Mouse (Mus musculus) heart, postnatal 4 days (tissue): ENCODE data around the gene Gm21983. TPM values are rescaled to one million over a fixed set of nuclear protein-coding genes. Genes with fewer than 3 reads are reported as not detected.
A peak's percentile ranks its signal among the peaks of the same experiment; 100 is the strongest.

ENCODE experiments used
- DNase-seq: peaks from one replicate; pipeline ENCODE4 v3.0.0; 2021
- microRNA-seq, 2 experiments: library from miRNA; unstranded; fragments of <30 nt; microRNA quantifications; one replicate each; pipeline ENCODE4 v1.2.0; 2021 to 2022
- total RNA-seq, 2 experiments: library from RNA; stranded (reverse); gene quantifications; 2 replicates each; pipeline ENCODE4 v1.2.3; 2021

The Gm21983 gene
- total RNA-seq, 2 experiments from 2014 or later = not detected

DNA sequence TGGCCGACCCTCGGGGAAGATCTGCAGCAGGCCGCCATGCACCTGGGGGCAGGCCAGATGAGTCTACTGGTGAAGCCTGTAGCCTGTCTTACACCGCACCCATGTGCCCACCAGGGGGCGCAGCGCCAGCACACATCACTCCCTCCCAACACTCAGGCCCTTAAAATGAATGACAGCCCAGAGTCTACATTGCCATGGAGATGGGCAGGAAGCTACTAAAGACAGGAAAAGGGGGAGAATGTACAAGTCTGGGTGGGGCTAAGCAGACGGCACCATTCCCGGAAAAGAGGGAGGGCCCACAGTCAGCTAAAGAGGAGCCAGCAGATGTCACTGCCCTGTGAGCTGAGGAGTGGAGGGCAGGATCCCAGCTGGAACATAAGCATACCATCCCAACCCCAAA is 21.0 kb downstream of the Gm21983 start:
- DNase-seq = peak; percentile 91

DNA sequence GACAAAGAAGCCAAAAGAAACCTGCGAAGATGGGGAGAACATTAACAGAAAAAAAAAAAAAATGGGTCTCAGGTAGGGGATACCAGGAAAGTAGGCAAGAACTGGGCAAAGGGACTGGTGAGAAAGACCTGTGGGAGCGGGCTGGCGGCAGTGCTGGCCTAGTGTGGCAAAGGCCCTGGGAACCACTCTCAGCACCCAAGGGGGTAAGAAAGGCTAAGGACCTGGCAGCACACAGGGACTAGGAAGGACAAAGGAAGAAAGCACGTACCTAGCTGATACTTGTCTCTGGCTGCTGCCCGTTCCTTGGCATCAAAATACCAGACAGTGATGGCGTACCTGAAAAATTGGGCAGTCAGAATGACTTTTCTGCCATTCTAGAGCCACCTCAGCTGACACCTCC is 21.6 kb downstream of the Gm21983 start:
- DNase-seq = no peak

DNA sequence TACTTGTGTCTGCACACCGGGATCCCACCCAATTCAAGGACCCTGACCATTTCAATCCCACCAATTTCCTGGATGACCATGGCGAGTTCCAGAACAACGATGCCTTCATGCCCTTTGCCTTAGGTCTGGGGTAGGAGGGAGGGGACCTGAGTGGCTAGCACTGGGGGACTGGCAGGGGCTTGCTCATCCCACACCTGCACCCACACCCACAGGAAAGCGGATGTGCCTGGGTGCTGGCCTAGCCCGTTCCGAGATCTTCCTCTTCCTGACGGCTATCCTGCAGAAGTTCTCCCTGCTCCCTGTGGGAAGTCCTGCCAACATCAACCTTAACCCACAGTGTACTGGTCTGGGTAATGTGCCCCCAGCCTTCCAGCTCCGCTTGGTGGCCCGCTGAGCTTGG is 22.7 kb downstream of the Gm21983 start:
- no peak for DNase-seq

DNA sequence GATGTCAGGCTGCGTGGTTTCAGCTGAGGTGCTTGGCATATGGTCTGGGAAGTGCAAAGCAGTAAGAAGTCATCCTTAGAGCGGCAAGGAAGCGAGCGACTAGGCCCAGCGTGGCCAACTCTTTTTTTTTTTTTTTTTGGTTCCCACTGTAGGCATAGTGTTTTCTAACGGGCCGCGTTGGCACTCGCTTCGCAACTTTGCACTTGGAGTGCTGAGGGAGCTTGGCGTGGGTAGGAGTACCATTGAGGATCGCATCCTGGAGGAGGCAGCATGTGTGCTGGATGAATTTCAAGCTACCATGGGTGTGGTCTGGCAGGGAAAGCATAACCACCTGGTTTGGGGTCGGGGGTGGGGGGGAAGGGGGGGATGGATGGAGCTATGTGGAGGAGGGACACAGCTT is 24.9 kb downstream of the Gm21983 start:
- DNase-seq = no peak

- peak; percentile 52 for DNase-seq
Measured at GRCm38 (mm10) chr7:27153205-27153764, 27.6 kb downstream of the Gm21983 start, which contains the start of gene Cyp2t4. TSS of gene Cyp2t4 (plus strand) at chr7:27153714.

- no peak for DNase-seq
Measured at GRCm38 (mm10) chr7:27136410-27136996, 44.4 kb downstream of the Gm21983 start.

- DNase-seq = no peak
Measured at GRCm38 (mm10) chr7:27133757-27134156, 47.1 kb downstream of the Gm21983 start.

- DNase-seq = peak; percentile 50
Measured at GRCm38 (mm10) chr7:27133156-27133555, 47.7 kb downstream of the Gm21983 start.

DNA sequence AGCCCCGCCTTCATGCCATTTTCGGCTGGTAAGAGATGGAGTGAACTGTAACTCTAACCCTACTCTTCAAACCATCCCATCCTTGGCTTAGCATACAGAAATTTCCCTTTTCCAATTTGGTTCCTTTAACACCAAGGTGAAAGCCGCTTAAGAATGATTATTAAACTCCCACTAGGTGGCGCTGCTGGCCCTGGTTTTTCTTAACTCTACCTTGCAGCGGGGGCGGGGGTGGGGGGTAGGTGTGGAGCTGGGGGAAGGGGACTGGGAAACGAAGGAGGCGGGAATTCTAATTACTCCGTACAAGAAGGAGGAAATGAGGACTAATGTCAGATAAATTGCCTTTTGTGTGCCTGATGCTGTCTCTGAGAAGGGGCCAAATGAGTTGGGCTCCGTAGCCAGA is 48.3 kb downstream of the Gm21983 start:
- peak; percentile 70 for DNase-seq

- no peak for DNase-seq
Measured at GRCm38 (mm10) chr7:27131387-27131786, 49.5 kb downstream of the Gm21983 start.

GRCm38 (mm10) chr7:27130521-27131370 is 50.1 kb downstream of the Gm21983 start:
- DNase-seq = no peak

DNA sequence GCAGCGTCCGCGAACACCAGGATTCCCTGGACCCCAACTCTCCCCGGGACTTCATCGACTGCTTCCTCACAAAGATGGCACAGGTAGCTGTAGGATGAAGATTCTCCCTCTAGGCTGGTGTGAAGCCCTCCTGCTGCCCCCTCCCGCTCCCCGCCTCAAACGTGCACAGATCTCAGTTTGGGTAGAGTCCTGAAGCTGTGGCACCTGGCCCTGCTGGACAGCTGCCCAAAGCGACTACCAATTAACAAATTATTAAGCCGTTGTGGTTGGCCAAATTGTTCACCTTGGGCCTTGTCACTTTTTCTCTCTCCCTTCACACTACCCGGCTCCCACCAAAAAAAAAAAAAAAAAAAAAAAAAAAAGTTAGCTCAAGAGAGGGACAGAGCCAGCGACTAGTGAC is 51.1 kb downstream of the Gm21983 start:
- no peak for DNase-seq

DNA sequence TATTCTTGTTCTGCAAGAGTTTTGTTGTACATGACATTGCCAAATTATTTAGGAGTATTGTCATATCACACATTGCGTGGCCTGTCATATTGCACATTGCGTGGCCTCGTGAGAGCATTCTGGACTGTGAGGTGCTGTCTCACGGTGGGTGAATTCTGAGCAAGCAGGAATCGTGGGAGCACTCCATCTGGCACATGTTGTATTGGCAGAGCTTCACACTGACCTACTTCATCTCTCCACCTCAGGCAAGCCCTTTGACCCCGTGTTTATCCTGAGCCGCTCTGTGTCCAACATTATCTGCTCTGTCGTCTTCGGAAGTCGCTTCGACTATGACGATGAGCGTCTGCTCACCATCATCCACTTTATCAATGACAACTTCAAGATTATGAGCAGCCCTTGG is 51.9 kb downstream of the Gm21983 start:
- DNase-seq = no peak

DNA sequence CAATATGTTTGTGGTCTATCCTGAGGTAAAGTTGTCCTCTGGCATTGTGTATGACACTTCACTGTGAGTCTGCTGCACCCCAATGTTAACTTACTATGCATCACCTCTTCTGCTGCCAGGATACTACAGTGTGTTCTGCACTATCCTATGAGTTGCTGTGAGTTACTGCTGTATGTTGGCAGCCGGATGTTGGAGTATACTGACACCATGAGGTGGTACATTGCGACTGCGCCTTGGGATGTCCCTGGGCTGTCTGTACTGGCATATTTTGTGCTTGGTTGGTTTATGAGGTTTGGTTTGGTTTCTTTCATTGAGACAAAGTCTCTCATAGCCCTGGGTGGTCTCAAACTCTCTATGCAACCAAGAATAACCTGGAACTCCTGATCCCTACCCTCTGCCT is 52.7 kb downstream of the Gm21983 start:
- peak; percentile 53 for DNase-seq

GRCm38 (mm10) chr7:27124969-27125368 is 55.9 kb downstream of the Gm21983 start:
- no peak for DNase-seq

DNA sequence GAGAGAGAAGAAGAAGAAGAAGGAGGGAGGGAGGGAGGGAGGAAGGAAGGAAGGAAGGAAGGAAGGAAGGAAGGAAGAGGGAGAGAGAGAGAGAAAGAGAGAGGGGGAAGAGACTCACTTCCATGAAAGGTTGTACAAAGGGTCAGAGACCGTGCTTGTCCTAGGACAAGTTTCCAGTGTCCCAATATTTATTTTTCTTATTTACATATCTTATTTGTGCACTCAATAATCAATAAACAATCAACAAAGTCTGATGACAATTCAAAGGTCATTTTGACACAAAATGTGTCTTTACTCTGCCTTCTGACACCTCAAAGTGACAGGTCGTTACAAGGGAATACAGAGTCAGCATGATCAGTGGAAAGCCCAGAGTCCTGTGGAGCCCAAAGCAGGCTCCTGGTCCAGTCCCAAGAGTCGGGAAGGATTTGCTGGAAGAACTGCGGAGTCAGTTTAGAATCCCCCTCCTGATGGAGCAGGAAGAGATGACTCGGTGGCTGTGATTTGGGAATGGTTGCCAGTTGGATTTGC is 56.5 kb downstream of the Gm21983 start:
- no peak for DNase-seq

DNA sequence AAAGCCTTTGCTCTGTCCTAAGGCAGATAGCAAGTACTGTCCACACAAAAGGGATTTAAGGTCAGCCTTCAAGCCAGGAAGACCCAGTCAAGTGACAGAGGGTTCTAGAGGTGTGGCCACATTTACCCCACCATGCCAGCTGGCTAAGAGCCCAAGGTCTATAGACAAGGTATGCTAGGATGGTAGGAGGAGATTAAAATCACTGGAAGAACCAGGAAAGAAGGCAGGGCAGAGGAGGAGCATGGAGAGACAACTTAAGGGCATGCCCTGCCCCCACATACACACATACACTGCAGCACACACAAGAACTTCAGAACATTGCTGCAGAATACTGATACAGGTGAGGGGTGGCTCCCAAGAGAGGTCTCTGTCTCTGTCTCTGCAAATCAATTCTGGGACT is 61.2 kb downstream of the Gm21983 start, which contains the start of gene Cyp2f2:
Gene Cyp2f2 (plus strand): TSS at position 234 of the 400 bp plus-strand sequence.
- no peak for DNase-seq

Small RNA genes within 50 kb of the gene (microRNA-seq; reads per million reads assigned to microRNA genes)
- gene Mir1191 (0 to 0.41 reads per million in 2 experiments), gene Mir3101 (0 to 0.35 reads per million in 2 experiments)

Other genes starting within 250 kb of the Gm21983 start
- gene Cyp2a22, start 241.7 kb downstream of the Gm21983 start, total RNA-seq = not detected
- gene Cyp2a12, start 152.0 kb downstream of the Gm21983 start, total RNA-seq = not detected
- gene Cyp2f2, start 61.2 kb downstream of the Gm21983 start, total RNA-seq = not detected
- not detected for gene Cyp2t4, start 27.4 kb downstream of the Gm21983 start, total RNA-seq
- gene Egln2, start 14.3 kb downstream of the Gm21983 start, total RNA-seq = 10 to 100 TPM; 57.0 to 59.0 TPM
- gene Rab4b, start 2.2 kb downstream of the Gm21983 start, total RNA-seq = 10 to 100 TPM; 24.7 to 27.8 TPM
- gene Mia, start 71 bp upstream of the Gm21983 start, total RNA-seq = not detected
- gene BC024978, start 14.7 kb upstream of the Gm21983 start, total RNA-seq = 10 to 100 TPM; 14.6 to 18.0 TPM
- 10 to 100 TPM; 64.8 to 69.5 TPM for gene Snrpa, start 15.2 kb upstream of the Gm21983 start, total RNA-seq
- gene Itpkc, start 47.6 kb upstream of the Gm21983 start, total RNA-seq = 1 to 10 TPM; 4.6 to 5.3 TPM
- gene Coq8b, start 51.9 kb upstream of the Gm21983 start, total RNA-seq = 10 to 100 TPM; 10.2 to 11.2 TPM
- gene Numbl, start 77.3 kb upstream of the Gm21983 start, total RNA-seq = 10 to 100 TPM; 11.5 to 12.1 TPM
- 100 to 1,000 TPM; 238 to 255 TPM for gene Ltbp4, start 156.6 kb upstream of the Gm21983 start, total RNA-seq
- 10 to 100 TPM; 18.4 to 19.8 TPM for gene Shkbp1, start 174.9 kb upstream of the Gm21983 start, total RNA-seq
- gene Gm20479, start 176.3 kb upstream of the Gm21983 start, total RNA-seq = 1 to 10 TPM in 1 of 2 experiments, not detected in 1; 3.7 TPM